Mouse (Mus musculus) CH12.LX (cell line): ENCODE results near the gene Ncam2. TPM values are rescaled to one million over a fixed set of nuclear protein-coding genes. Genes with fewer than 3 reads are reported as not detected.

Source experiments
- DNase-seq: peaks from one replicate; pipeline ENCODE4 v3.0.0-alpha.2; 2013; ENCODE audit errors: extremely low read depth
- H3K27ac ChIP-seq: 2 replicates; pipeline ENCODE4 v1.5.1; 2012; ENCODE audit warnings: low read depth, mild to moderate bottlenecking, control low read depth, moderate library complexity; ENCODE audit not compliant: insufficient read depth
- H3K27me3 ChIP-seq: replicated peaks from 2 replicates; pipeline ENCODE3; 2012; ENCODE audit warnings: inconsistent platforms
- H3K36me3 ChIP-seq, 2 experiments: replicated peaks in 1 of 2; 2 replicates each; pipeline versions ENCODE3 to v1.6.1; 2012; ENCODE audit warnings: inconsistent platforms in 1 of 2, low read length in 1 of 2, mild to moderate bottlenecking in 1 of 2, mixed read lengths in 1 of 2, moderate library complexity in 1 of 2; ENCODE audit not compliant: control insufficient read depth in 1 of 2, insufficient read depth in 1 of 2
- H3K4me1 ChIP-seq, 2 experiments: 2 replicates each; pipeline ENCODE4 v1.6.1; 2012; ENCODE audit warnings: inconsistent platforms in 1 of 2, moderate library complexity in 1 of 2; ENCODE audit not compliant: insufficient read depth in 2 of 2, control insufficient read depth in 1 of 2
- H3K4me2 ChIP-seq: 2 replicates; pipeline ENCODE4 v1.6.1; 2012; ENCODE audit warnings: low read depth, mild to moderate bottlenecking, control low read depth; ENCODE audit not compliant: poor library complexity, insufficient read depth, severe bottlenecking
- H3K4me3 ChIP-seq, 3 experiments: fragments of 150-350 bp in 1 of 3; sonication (generic) in 1 of 3; replicated peaks in 1 of 3; 2 replicates each; pipeline versions ENCODE3 to v1.5.1; 2011 to 2012; ENCODE audit warnings: low read depth in 2 of 3, low read length in 2 of 3, mild to moderate bottlenecking in 2 of 3, moderate library complexity in 2 of 3, control low read depth in 1 of 3, improper control_type of control experiment in 1 of 3, inconsistent platforms in 1 of 3, mixed read lengths in 1 of 3; ENCODE audit not compliant: poor library complexity in 1 of 3
- H3K79me2 ChIP-seq: replicated peaks from 2 replicates; pipeline ENCODE4 v1.6.1; 2012; ENCODE audit warnings: mild to moderate bottlenecking, moderate library complexity; ENCODE audit not compliant: control insufficient read depth, poor library complexity, insufficient read depth, severe bottlenecking; ENCODE audit errors: extremely low read depth
- H3K9ac ChIP-seq: 2 replicates; pipeline ENCODE4 v1.6.1; 2012; ENCODE audit warnings: low read depth, mild to moderate bottlenecking, control low read depth, moderate library complexity; ENCODE audit not compliant: insufficient read depth
- H3K9me3 ChIP-seq: replicated peaks from 2 replicates; pipeline ENCODE3; 2012; ENCODE audit warnings: low read length, inconsistent platforms, mixed read lengths
- BHLHE40 ChIP-seq: IDR thresholded peaks from 2 replicates; pipeline ENCODE4 v1.6.1; 2011; ENCODE audit warnings: mild to moderate bottlenecking, low read depth, low read length, improper control_type of control experiment
- CHD2 ChIP-seq: IDR thresholded peaks from 2 replicates; pipeline ENCODE4 v1.6.1; 2011; ENCODE audit warnings: low read length, improper control_type of control experiment
- CTCF ChIP-seq, 2 experiments: IDR thresholded peaks in 1 of 2; conservative IDR thresholded peaks in 1 of 2; 2 replicates each; pipeline ENCODE4 v1.5.1; 2011 to 2012; ENCODE audit warnings: low read depth in 2 of 2, low read length in 2 of 2, improper control_type of control experiment in 1 of 2, inconsistent platforms in 1 of 2, mild to moderate bottlenecking in 1 of 2, moderate library complexity in 1 of 2
- E2F4 ChIP-seq: IDR thresholded peaks from 2 replicates; pipeline ENCODE4 v1.6.1; 2011; ENCODE audit warnings: low read depth, low read length, improper control_type of control experiment; ENCODE audit not compliant: insufficient replicate concordance
- ELF1 ChIP-seq: IDR thresholded peaks from 2 replicates; pipeline ENCODE4 v1.6.1; 2014; ENCODE audit warnings: low read depth, mild to moderate bottlenecking, inconsistent platforms, low read length, improper control_type of control experiment
- ETS1 ChIP-seq: conservative IDR thresholded peaks from 2 replicates; pipeline ENCODE4 v1.6.1; 2012; ENCODE audit warnings: low read depth, mild to moderate bottlenecking, inconsistent platforms, low read length, improper control_type of control experiment, moderate library complexity
- GABPA ChIP-seq: IDR thresholded peaks from 2 replicates; pipeline ENCODE4 v1.6.1; 2012; ENCODE audit warnings: low read depth, low read length, improper control_type of control experiment, inconsistent platforms; ENCODE audit not compliant: insufficient replicate concordance
- HCFC1 ChIP-seq: IDR thresholded peaks from 2 replicates; pipeline ENCODE4 v1.6.1; 2012; ENCODE audit warnings: low read depth, mild to moderate bottlenecking, inconsistent platforms, low read length, improper control_type of control experiment
- IRF4 ChIP-seq: IDR thresholded peaks from 2 replicates; pipeline ENCODE4 v1.6.1; 2014; ENCODE audit warnings: low read depth, mild to moderate bottlenecking, inconsistent platforms, low read length, improper control_type of control experiment
- MAX ChIP-seq: IDR thresholded peaks from 2 replicates; pipeline ENCODE4 v1.6.1; 2011; ENCODE audit warnings: low read length, improper control_type of control experiment
- MEF2A ChIP-seq: IDR thresholded peaks from 2 replicates; pipeline ENCODE4 v1.6.1; 2014; ENCODE audit warnings: low read depth, mild to moderate bottlenecking, inconsistent platforms, low read length, improper control_type of control experiment, borderline replicate concordance
- MXI1 ChIP-seq: IDR thresholded peaks from 2 replicates; pipeline ENCODE4 v1.6.1; 2011; ENCODE audit warnings: mild to moderate bottlenecking, low read depth, low read length, improper control_type of control experiment
- MYC ChIP-seq: IDR thresholded peaks from 2 replicates; pipeline ENCODE4 v1.6.1; 2011; ENCODE audit warnings: low read depth, mild to moderate bottlenecking, improper control_type of control experiment, low read length
- NELFE ChIP-seq: IDR thresholded peaks from 2 replicates; pipeline ENCODE4 v1.6.1; 2011; ENCODE audit warnings: low read depth, low read length, improper control_type of control experiment
- PAX5 ChIP-seq: IDR thresholded peaks from 2 replicates; pipeline ENCODE4 v1.6.1; 2012; ENCODE audit warnings: low read length, inconsistent platforms, mixed read lengths
- POLR2AphosphoS2 ChIP-seq: IDR thresholded peaks from 2 replicates; pipeline ENCODE4 v1.6.1; 2011; ENCODE audit warnings: low read depth, low read length, improper control_type of control experiment
- RAD21 ChIP-seq: IDR thresholded peaks from 2 replicates; pipeline ENCODE4 v1.6.1; 2011; ENCODE audit warnings: low read depth, mild to moderate bottlenecking, low read length, improper control_type of control experiment, moderate library complexity
- RCOR1 ChIP-seq: conservative IDR thresholded peaks from 2 replicates; pipeline ENCODE4 v1.6.1; 2012; ENCODE audit warnings: low read depth, mild to moderate bottlenecking, inconsistent platforms, low read length, improper control_type of control experiment
- SMC3 ChIP-seq: IDR thresholded peaks from 2 replicates; pipeline ENCODE4 v1.6.1; 2011; ENCODE audit warnings: low read depth, low read length, improper control_type of control experiment
- TBP ChIP-seq: conservative IDR thresholded peaks from 2 replicates; pipeline ENCODE4 v1.6.1; 2011; ENCODE audit warnings: low read depth, low read length, improper control_type of control experiment
- TCF12 ChIP-seq: IDR thresholded peaks from 2 replicates; pipeline ENCODE4 v1.6.1; 2014; ENCODE audit warnings: low read depth, mild to moderate bottlenecking, inconsistent platforms, low read length, improper control_type of control experiment
- USF1 ChIP-seq: IDR thresholded peaks from 2 replicates; pipeline ENCODE4 v1.6.1; 2014; ENCODE audit warnings: low read depth, mild to moderate bottlenecking, inconsistent platforms, low read length, improper control_type of control experiment
- USF2 ChIP-seq: conservative IDR thresholded peaks from 2 replicates; pipeline ENCODE4 v1.6.1; 2011; ENCODE audit warnings: low read depth, low read length, improper control_type of control experiment
- ZNF384 ChIP-seq: IDR thresholded peaks from 2 replicates; pipeline ENCODE4 v1.6.1; 2012; ENCODE audit warnings: low read depth, low read length, improper control_type of control experiment, inconsistent platforms
- dilution Hi-C: fragments of 300-500 bp; cut with MboI; formaldehyde crosslinking; loops from 2 replicates; pipeline ENCODE4 v1.14.3; 2020; ENCODE audit warnings: low sequenced_read_pairs; ENCODE audit not compliant: extremely low pct_unique_long_range_greater_than_20kb, extremely low pct_ligation_motif_present
- in situ Hi-C: fragments of 300-500 bp; cut with MboI; formaldehyde crosslinking; loops from 3 replicates; pipeline ENCODE4 v1.14.3; 2019; ENCODE audit warnings: low sequenced_read_pairs, low pct_ligation_motif_present, low pct_unique_long_range_greater_than_20kb, mixed read lengths
- polyA plus RNA-seq: library from polyadenylated mRNA; unstranded; fragments of >175 nt; gene quantifications from 2 replicates; pipeline ENCODE4 v1.2.1, GENCODE M21; 2012; ENCODE audit warnings: low read depth; ENCODE audit not compliant: insufficient read length
- total RNA-seq, 2 experiments: library from RNA; depleted of rRNA; stranded (reverse); fragments of 300-350 nt in 1 of 2; fragments of >200 nt in 1 of 2; gene quantifications; 2 replicates each; pipeline ENCODE4 v1.2.3; 2012 to 2014

The Ncam2 gene
- total and polyA plus RNA-seq, 3 experiments: not detected

- TF ChIP-seq ETS1: no peak
Measured at GRCm38 (mm10) chr16:81309215-81309614, 108.7 kb downstream of the Ncam2 start (continued).

- Histone ChIP-seq H3K27ac (no peak overlapping the region), H3K27me3 (no peaks in the 10 kb centered on the region), H3K36me3 (no peaks in the 10 kb centered on the region), H3K79me2 (no peaks in the 10 kb centered on the region), H3K4me3 (no peak overlapping the region), H3K4me1 (no peaks in the 10 kb centered on the region), H3K4me2 (no peak overlapping the region), H3K9me3 (peaks cover 28% of the 10 kb centered on the region), H3K9ac (no peak overlapping the region)
- no peak for DNase-seq
- in situ Hi-C loops (no loop called here), dilution Hi-C loops (no loop called here)
- TF ChIP-seq HCFC1: no peak
- TF ChIP-seq USF1: no peak
- TF ChIP-seq BHLHE40: no peak
- no peak for TF ChIP-seq GABPA
- no peak for TF ChIP-seq NELFE
- no peak for TF ChIP-seq PAX5
Measured at GRCm38 (mm10) chr16:81319037-81319436, 118.5 kb downstream of the Ncam2 start.

- dilution Hi-C loops: no loop called here
- H3K36me3 ChIP-seq: no peaks in the 10 kb centered on the region
Measured at GRCm38 (mm10) chr16:81330539-81330938, 130.0 kb downstream of the Ncam2 start.

DNA sequence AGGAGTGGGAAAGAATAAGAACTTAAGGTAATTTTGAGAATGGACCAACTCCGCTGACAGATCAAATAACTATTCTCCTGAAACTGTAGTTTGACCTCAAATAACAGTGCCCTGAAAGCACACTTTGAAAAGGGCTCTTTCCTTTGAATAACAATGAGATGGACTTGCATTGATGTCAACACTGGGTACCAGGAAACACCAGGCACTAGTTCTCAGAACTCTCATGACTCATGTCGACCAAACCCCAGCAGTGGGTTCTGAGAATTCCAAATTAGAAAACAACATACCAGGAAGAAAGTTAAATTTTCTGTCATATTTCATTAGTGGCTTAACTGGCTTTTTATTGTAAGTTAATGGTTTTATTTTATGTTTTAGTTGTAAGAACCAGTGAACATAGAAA is 165.4 kb downstream of the Ncam2 start:
- Histone ChIP-seq H3K27ac (no peak overlapping the region), H3K9me3 (peaks cover 38% of the 10 kb centered on the region), H3K4me3 (no peak overlapping the region), H3K36me3 (no peaks in the 10 kb centered on the region), H3K79me2 (no peaks in the 10 kb centered on the region), H3K27me3 (no peaks in the 10 kb centered on the region), H3K4me1 (no peaks in the 10 kb centered on the region), H3K4me2 (no peak overlapping the region), H3K9ac (no peak overlapping the region)
- in situ Hi-C loops: no loop called here
- DNase-seq: no peak
- dilution Hi-C loops: no loop called here
- TF ChIP-seq MEF2A (no peak), POLR2AphosphoS2 (no peak), HCFC1 (no peak), E2F4 (no peak), ZNF384 (no peak), GABPA (no peak), USF2 (no peak), RCOR1 (no peak), ELF1 (no peak), MXI1 (no peak), SMC3 (no peak), MAX (no peak), TBP (no peak), PAX5 (no peak), IRF4 (no peak), MYC (no peak)

More at GRCm38 (mm10) chr16:81330539-81330938, 130.0 kb downstream of the Ncam2 start:
- no peak overlapping the region for H3K9ac ChIP-seq
- DNase-seq: peak; percentile 2
- in situ Hi-C loops: no loop called here
- no peak overlapping the region for H3K27ac ChIP-seq
- H3K9me3 ChIP-seq: peaks cover 33% of the 10 kb centered on the region
- no peak overlapping the region for H3K4me3 ChIP-seq
- H3K79me2 ChIP-seq: no peaks in the 10 kb centered on the region
- TF ChIP-seq CHD2: no peak
- no peak for TF ChIP-seq USF2
- TF ChIP-seq SMC3: peak; percentile 48
- TF ChIP-seq GABPA: no peak
- TF ChIP-seq CTCF (conservative IDR thresholded peaks at IDR 0.05 in 1 of 2, IDR thresholded peaks at IDR 0.05 in 1 of 2; ENCODE audit: low read depth in 2 of 2, low read length in 2 of 2): peak in 1 of 2 experiments; percentile 48; a peak in 2 of 4 replicates
- TF ChIP-seq POLR2AphosphoS2: no peak
- no peak for TF ChIP-seq HCFC1
- no peak for TF ChIP-seq TCF12
- TF ChIP-seq RAD21: peak; percentile 37
- TF ChIP-seq MEF2A: no peak
- no peak for TF ChIP-seq IRF4
- TF ChIP-seq BHLHE40: no peak
- no peak for TF ChIP-seq ETS1
- H3K4me2 ChIP-seq: no peak overlapping the region
- no peaks in the 10 kb centered on the region for H3K27me3 ChIP-seq
- H3K4me1 ChIP-seq: no peaks in the 10 kb centered on the region
